Mouse (Mus musculus): ENCODE measurements around the gene Cib4.
A peak's percentile ranks its signal among the peaks of the same experiment; 100 is the strongest.

Gene Cib4

GRCm38 (mm10) chr5:30545698-30546097 is at the start of gene Cib4:
Gene Cib4 (minus strand): TSS chr5:30545836.
- DNase-seq: no peak

GRCm38 (mm10) chr5:30594953-30595560 is 49.4 kb upstream of the Cib4 start:
- DNase-seq: no peak

- DNase-seq: no peak
Measured at GRCm38 (mm10) chr5:30593811-30594504, 48.3 kb upstream of the Cib4 start.

- no peak for DNase-seq
Measured at GRCm38 (mm10) chr5:30593360-30593759, 47.7 kb upstream of the Cib4 start.

- DNase-seq: peak; percentile 71 to 76
Measured at GRCm38 (mm10) chr5:30592279-30592980, 46.8 kb upstream of the Cib4 start.

- no peak for DNase-seq
Measured at GRCm38 (mm10) chr5:30591786-30592185, 46.1 kb upstream of the Cib4 start.

GRCm38 (mm10) chr5:30591205-30591731 is 45.6 kb upstream of the Cib4 start:
- peak; percentile 95 to 97 for DNase-seq

- DNase-seq: no peak
Measured at GRCm38 (mm10) chr5:30590231-30590630, 44.6 kb upstream of the Cib4 start.

- peak; percentile 95 for DNase-seq
Measured at GRCm38 (mm10) chr5:30589546-30589945, 43.9 kb upstream of the Cib4 start.

- DNase-seq: peak in 1 of 2 experiments; percentile 51
Measured at GRCm38 (mm10) chr5:30589069-30589468, 43.4 kb upstream of the Cib4 start.

GRCm38 (mm10) chr5:30588301-30588968 is 42.8 kb upstream of the Cib4 start:
- DNase-seq: peak; percentile 65 to 72

- DNase-seq: peak; percentile 71 to 77
Measured at GRCm38 (mm10) chr5:30587681-30588300, 42.2 kb upstream of the Cib4 start, which contains the start of gene Kcnk3. Gene Kcnk3 (plus strand): TSS chr5:30588170.

- DNase-seq: peak in 1 of 2 experiments; percentile 52
Measured at GRCm38 (mm10) chr5:30587101-30587500, 41.5 kb upstream of the Cib4 start.

- peak; percentile 89 to 91 for DNase-seq
Measured at GRCm38 (mm10) chr5:30586616-30587015, 41.0 kb upstream of the Cib4 start.

- DNase-seq: peak; percentile 14 to 34
Measured at GRCm38 (mm10) chr5:30582017-30582416, 36.4 kb upstream of the Cib4 start.

- DNase-seq: peak in 1 of 2 experiments; percentile 11
Measured at GRCm38 (mm10) chr5:30580725-30581124, 35.1 kb upstream of the Cib4 start.

- DNase-seq: peak; percentile 58 to 60
Measured at GRCm38 (mm10) chr5:30578445-30579080, 32.9 kb upstream of the Cib4 start.

- peak; percentile 94 to 96 for DNase-seq
Measured at GRCm38 (mm10) chr5:30577654-30578310, 32.1 kb upstream of the Cib4 start.

GRCm38 (mm10) chr5:30577251-30577650 is 31.6 kb upstream of the Cib4 start:
- peak; percentile 39 to 48 for DNase-seq

GRCm38 (mm10) chr5:30576233-30576632 is 30.6 kb upstream of the Cib4 start:
- DNase-seq: no peak

- no peak for DNase-seq
Measured at GRCm38 (mm10) chr5:30574367-30574766, 28.7 kb upstream of the Cib4 start.
